Mouse (Mus musculus) gastrocnemius, adult 2 months (tissue): Measurements from ENCODE around the gene Lrrc8d. TPM values are rescaled to one million over a fixed set of nuclear protein-coding genes. Genes with fewer than 3 reads are reported as not detected.

Experiments used
- DNase-seq: peaks from one replicate; pipeline ENCODE4 v3.0.0; 2022
- H3K27ac ChIP-seq: fragments of 200-600 bp; 2 replicates; pipeline ENCODE4 v1.8.1; 2022; ENCODE audit warnings: mild to moderate bottlenecking
- H3K4me3 ChIP-seq: fragments of 200-600 bp; 2 replicates; pipeline ENCODE4 v1.8.1; 2022; ENCODE audit warnings: mild to moderate bottlenecking, moderate library complexity
- CTCF ChIP-seq: fragments of 200-600 bp; IDR thresholded peaks from 2 replicates; pipeline ENCODE4 v1.8.1; 2022; ENCODE audit warnings: antibody characterized with exemption, mild to moderate bottlenecking, moderate library complexity
- intact Hi-C: fragments of 180-260 bp; cut with DNase I; formaldehyde crosslinking; loops from one replicate; pipeline ENCODE4 v1.15.1; 2025
- total RNA-seq, 2 experiments: library from RNA; stranded (reverse); gene quantifications; 2 replicates each; pipeline ENCODE4 v1.2.3; 2021

The Lrrc8d gene
- total RNA-seq, 2 experiments from 2014 or later = 3.2 to 5.0 TPM

DNA sequence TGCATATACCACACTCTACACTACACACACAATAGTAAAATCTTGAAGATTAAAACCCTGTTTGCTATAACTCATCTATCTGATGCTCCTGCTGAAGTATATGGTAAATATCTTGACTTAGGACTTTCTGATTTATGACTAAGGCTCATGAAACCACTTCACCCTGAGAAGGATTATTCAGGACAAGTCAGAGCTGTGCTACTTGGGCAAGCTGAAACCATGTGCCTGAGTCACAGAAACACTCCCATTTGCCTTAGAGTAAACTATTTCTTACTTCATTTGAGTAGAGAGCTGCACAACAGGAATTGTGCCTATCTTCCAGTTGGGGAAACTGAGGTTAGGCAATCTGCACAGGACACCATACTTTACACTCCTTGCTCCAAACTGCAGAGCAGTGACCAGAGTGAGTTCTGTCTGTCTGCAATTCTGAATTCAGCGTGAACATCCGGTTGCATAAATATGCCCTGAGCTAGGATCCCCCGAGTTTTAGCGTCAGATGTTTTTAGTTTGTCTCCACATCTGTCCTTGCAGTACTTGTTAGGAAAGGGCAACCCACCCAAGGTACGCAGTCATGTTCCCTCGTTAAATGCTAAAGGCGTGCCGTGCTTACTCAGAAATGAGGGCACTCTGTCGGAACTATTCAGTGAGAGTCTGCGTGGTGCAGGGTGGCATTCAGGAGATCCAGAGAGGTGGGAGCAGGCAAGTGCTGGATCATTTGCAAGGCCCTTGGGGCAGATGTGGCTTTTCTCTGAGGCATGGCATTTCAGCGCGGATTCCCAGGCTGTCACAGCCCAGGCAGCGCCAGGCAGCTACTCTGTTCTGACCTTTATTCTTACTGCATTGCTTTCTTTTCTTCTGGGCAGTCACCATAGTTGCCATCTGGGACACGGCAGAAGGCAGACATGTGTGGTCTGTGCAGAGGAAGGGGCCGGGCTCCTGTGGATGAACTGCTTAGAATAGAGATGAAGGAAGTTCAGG, 123.0 kb downstream of the Lrrc8d start:
- TF ChIP-seq CTCF = no peak
- Histone ChIP-seq H3K27ac (peak overlapping the region; percentile 43; the same call in 1 of the 2 replicates), H3K4me3 (no peak overlapping the region)
- intact Hi-C loops = no loop called here
- no peak for DNase-seq

DNA sequence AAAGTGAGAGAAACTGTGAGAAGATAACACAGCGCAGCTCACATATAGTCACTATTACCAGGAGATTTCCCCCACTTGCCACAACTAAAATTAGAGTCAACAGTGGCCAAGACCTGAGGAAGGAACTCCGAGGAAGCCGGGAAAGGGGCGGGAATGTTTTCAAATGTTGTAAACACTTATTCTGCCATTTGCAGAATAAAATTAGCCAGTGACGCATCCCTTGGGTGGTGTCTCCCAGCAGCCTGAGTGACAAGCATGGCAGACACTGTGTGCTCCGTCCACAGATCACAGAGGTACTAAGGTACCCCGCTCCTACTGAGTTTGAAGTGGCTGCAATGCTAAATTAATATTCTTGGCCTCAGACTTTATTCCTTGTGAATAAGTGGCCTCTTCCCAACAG, 124.5 kb downstream of the Lrrc8d start:
- DNase-seq = no peak
- Histone ChIP-seq H3K27ac (peak overlapping the region; percentile 63), H3K4me3 (peak overlapping the region; percentile 21)
- intact Hi-C loops = no loop called here
- no peak for TF ChIP-seq CTCF

DNA sequence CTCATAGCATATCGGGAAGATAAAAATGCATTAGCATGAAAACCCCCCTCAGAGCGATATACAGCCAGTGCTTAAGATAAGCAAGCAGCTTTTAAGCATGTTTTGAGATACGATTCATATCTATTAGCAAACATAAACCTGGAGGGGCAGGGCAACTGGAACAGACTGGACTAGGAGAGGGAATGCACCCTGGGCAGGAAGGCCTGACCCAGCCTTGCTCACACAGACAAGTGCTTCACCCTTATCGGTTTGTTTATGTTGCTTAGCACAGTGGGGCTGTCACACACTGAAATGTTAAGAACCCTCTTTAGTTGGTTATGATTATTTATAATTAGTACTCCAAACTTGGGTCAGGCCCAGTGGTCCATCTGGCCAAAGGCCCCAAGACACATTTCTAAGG, 125.1 kb downstream of the Lrrc8d start:
- no peak overlapping the region for H3K4me3 ChIP-seq
- no peak for DNase-seq
- intact Hi-C loops = no loop called here
- no peak for TF ChIP-seq CTCF
- peak overlapping the region; percentile 63 for H3K27ac ChIP-seq

DNA sequence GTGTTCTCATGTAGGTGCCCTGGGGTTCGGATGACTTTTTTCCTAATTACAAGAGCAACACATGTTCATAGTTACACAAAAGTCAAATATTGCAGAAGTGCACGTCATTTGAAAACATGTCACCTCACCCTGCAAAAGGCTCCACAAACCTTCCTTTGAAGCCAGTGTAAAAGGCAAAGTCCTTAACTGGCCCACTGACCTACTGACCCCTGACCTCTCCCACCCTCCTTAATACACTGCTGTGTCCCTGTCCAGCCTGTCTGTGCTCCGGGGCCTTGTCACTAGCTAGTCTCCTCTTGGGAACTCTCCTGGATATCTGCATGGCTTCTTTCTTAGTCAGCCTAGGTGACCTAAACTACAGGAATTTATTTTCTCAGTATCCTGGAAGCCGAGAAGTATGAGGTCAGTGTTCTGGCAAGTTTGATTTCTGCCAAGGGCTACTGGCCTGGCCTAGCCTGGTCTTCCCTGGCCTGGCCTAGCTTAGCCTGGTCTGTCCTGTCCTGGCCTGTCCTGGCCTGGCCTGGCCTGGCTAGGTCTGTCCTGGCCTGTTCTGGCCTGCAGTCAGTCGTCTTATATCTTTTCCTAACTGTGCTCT, 127.2 kb downstream of the Lrrc8d start:
- Histone ChIP-seq H3K27ac (no peak overlapping the region), H3K4me3 (no peak overlapping the region)
- TF ChIP-seq CTCF = no peak
- DNase-seq = no peak
- intact Hi-C loops = no loop called here

DNA sequence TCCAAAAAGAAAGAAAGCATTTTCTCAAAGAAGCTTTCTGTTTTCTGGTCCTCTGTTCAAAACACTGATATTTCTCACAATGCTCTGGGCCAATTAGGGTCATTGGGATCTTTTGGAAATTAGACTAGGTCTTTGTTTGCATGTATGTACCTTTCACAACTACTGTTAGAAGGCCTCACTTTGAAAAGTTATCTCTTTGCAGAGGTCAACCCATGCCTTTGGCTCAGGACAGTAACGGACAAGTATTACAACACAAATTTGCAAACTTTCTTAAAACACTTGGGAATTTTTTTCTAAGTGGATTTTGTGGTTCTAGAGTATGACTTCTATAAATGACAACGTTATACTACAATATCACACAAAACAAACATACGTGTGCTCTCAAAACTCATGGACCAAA, 128.3 kb downstream of the Lrrc8d start:
- TF ChIP-seq CTCF = no peak
- no peak for DNase-seq
- Histone ChIP-seq H3K27ac (no peak overlapping the region), H3K4me3 (no peak overlapping the region)
- intact Hi-C loops = no loop called here

DNA sequence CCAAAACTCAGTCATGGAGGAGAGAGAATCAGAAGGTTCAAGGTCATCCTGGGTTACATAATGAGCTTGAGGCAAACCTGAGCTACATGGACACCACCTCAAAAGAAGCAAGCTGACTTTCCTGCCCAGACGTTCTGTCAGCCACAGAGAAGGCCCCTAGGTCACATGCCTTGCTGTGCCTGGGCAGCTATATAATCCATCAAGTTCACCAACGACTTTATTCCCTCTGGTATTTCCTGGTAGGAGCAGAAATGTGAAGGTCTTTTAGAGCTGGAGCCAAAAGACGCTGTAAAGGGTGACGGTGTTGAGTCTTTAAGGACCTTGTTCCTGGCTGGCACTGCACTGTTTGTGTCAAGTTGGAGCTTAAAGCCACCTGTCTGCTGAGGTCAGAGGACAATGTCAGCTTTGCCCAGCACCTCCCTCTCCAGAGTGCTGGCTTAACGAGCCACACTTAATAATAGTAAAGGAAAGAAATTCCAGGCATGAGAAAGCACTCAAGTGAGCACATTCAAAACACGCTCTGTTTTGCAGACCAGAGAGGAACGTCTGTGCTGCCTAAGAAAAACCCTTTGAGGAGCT, 129.3 kb downstream of the Lrrc8d start:
- no peak for TF ChIP-seq CTCF
- no peak for DNase-seq
- Histone ChIP-seq H3K4me3 (no peak overlapping the region), H3K27ac (no peak overlapping the region)
- intact Hi-C loops = no loop called here

DNA sequence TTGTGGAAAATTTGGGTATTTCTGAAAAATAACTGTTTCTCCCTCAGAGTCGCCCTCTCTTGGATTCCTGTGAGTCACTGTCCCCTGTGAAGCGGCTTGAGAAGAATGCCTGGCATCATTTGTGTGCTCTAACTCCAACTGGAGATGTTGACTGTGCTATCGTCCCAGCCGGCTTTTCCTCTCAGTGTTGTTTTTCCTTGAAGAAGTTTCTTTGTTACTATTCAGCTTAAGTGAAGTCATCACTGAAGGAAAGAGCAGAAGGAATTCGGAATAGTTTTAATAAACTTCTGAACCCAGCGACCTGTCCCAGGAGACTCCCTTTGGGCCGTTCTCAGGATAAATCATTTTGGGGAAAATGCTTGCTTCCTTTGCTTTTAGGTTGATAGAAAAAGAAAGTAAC, 132.4 kb downstream of the Lrrc8d start:
- peak; percentile 62 for DNase-seq
- peak overlapping the region; percentile 73 for H3K27ac ChIP-seq
- no peak overlapping the region; the same call in 1 of the 2 replicates for H3K4me3 ChIP-seq
- peak; percentile 38 for TF ChIP-seq CTCF
- intact Hi-C loops = no loop called here

DNA sequence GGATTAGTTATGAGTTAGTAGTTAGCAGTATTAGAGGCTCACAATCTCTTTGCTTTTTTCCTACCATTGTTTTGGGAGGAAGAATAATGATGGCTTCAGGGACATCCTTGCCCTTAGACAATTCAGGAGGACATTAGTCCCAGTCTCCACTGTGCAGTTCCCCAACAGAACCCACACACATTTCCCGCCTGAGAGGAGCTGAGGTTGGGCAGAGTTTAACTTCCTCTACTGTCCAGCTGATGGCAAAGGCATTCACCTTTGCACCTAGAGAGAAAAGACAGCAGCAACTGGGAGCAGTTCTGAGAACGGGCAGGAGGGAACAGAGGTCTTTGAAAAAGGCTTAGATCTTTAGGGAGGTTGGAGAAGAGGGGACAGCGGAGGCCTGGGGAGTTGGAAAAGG, 134.2 kb downstream of the Lrrc8d start:
- H3K27ac ChIP-seq = no peak overlapping the region
- no peak overlapping the region for H3K4me3 ChIP-seq
- no peak for TF ChIP-seq CTCF
- intact Hi-C loops = no loop called here
- DNase-seq = no peak

DNA sequence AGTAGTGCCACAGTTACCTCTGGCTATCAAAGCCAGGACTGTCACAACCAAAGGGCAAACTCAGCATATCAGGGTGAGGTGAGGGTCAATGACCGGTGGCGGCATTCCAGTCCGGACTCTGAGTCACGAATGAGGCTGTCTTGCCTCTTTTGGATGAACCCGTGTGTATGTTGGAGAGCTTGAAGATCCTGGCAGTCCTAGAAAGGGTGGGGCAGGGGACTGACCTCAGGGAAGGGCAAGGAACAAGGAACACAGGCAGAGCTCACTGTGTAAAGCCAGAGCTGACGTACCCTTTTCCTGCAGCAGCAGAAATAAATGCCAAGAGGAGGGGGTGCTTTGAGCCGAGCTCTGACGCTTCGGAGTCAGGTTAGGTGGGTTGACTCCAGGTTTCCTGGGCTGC, 136.2 kb downstream of the Lrrc8d start:
- no peak for TF ChIP-seq CTCF
- H3K27ac ChIP-seq = peak overlapping the region; percentile 56
- peak; percentile 79 for DNase-seq
- no peak overlapping the region for H3K4me3 ChIP-seq
- intact Hi-C loops = no loop called here

DNA sequence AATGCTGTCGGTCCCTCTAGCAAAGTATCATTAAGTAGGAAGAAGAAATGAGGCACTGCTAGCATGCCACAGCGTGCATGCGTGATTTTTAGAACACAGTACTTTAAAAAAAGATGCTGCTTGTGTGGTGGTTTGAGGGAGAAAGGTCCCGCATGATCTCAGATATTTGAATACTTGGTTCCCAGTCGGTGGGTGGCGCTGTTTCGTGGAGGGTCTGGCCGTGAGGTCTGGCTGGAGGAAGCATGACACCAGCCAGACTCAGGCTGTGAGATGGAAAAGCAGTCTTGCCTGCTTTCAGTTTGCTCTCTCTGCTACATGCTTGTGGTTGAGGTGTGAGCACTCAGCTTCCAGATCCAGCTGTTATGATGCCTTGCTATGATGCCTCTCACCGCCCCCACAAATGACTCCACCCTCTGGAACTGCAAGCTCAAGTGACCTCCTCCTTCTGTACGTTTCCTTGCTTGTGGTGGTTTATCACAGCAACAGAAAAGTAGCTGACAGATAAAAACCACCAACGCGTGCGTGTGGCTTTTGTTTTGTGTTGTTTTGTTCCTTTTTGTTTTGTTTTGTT, 140.1 kb downstream of the Lrrc8d start:
- intact Hi-C loops = no loop called here
- H3K27ac ChIP-seq = no peak overlapping the region
- no peak overlapping the region for H3K4me3 ChIP-seq
- DNase-seq = no peak
- TF ChIP-seq CTCF = no peak

DNA sequence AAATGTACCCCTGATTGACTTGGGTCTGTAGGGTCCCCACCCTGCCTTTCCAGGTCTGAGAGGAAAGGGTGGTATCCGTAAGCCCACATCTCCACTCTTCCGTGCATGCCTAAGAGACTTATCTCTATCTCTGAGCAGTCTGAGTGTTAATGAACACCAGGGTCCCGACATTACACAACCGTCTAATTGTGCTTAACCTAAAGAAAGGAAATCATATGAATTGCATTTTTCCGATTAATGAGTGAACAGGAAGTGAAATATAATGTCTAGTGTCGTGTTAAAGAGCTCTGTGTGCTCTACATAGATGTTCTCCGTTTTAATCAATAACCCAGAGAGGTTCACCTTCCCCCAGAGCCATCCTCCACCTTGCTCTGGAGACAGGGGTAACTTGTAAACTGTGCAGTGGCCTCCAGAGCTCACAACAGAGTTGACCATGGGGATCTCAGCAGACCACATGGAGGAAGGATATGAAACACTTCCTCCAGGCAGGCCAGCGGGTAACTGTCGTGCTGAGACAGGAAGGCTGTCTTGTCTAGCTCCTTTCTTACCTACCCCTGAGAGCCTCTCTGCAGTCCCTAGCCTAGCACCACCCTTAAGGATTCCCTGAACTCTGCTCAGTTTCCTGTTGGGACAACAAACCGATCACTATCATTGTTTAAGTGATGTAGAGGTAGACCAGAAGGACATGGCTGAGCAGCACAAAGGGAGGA, 144.4 kb downstream of the Lrrc8d start:
- no peak overlapping the region for H3K4me3 ChIP-seq

DNA sequence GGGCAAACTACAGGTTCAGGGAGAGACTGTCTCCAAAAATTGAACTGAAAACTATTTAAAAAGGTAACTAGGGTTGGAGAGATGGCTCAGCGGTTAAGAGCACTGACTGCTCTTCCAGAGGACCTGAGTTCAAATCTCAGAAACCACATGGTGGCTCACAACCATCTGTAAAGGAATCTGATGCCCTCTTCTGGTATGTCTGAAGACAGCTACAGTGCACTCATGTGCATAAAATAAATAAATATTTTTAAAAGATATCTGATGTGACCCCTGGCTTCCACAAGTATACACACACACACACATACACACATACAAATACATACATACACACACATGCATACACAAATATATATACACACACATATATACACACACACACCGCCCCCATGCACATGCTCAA, 145.3 kb downstream of the Lrrc8d start:
- H3K4me3 ChIP-seq = no peak overlapping the region
- no peak overlapping the region for H3K27ac ChIP-seq
- no peak for DNase-seq
- peak; percentile 21; the same call in 1 of the 2 replicates for TF ChIP-seq CTCF
- intact Hi-C loops = no loop called here

More for the DNA sequence above, 144.4 kb downstream of the Lrrc8d start:
- H3K27ac ChIP-seq = no peak overlapping the region
- no peak for DNase-seq
- intact Hi-C loops = no loop called here
- TF ChIP-seq CTCF = no peak
